Mouse (Mus musculus) spleen, postnatal 36 days (tissue): ENCODE results near the gene Samd4b.

Experiments
- DNase-seq, 2 experiments: peaks; one replicate each; pipeline ENCODE4 v3.0.0; 2022; ENCODE audit warnings: low spot score in 2 of 2, mixed read lengths in 1 of 2

The Samd4b gene

DNA sequence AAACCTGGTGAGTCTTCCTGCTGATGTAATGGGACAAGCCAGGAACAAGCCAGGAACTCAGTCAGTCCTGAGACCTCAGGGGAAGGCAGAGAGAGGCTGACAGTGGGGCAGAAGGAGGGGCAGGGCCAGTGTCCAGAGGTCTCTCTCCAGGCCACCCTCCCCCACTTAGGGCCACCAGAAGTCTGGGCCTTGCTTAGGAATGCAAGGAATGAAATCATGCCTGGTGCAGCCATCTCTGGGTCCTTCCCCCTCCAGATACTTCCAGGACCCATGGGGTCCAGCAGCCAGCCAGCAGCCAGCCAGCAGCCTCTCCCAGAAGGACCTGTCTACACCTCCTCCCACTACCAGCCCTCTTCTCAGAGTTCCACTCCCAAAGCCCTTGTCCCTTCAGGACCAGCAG lies 10.3 kb downstream of the Samd4b start:
- DNase-seq = no peak

- no peak for DNase-seq
Measured at GRCm38 (mm10) chr7:28586663-28587411, 11.1 kb downstream of the Samd4b start.

GRCm38 (mm10) chr7:28585001-28585400 lies 12.9 kb downstream of the Samd4b start:
- DNase-seq = no peak

DNA sequence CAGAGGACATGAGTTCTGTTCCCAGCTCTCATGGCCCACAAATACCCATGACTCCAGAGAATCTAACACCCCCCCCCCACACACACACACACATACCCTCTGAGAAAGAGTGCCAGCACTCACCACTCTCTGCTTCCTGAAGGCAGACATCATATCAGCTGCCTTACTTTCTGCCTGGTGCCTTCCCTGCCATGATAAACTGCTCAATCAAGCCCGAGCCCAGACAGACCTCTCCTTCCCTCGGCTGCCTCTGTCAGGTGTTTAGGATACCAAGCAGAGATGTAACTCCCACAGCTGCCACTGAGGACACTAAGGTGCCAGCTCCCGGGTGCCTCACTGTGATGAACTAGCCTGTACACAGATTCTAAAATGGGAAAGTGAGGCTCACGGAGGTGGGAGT lies 13.5 kb downstream of the Samd4b start:
- no peak for DNase-seq

- peak; percentile 33 to 38 for DNase-seq
Measured at GRCm38 (mm10) chr7:28583570-28584344, 14.2 kb downstream of the Samd4b start.

GRCm38 (mm10) chr7:28582841-28583240 lies 15.1 kb downstream of the Samd4b start:
- DNase-seq = no peak

- DNase-seq = peak; percentile 43 to 57
Measured at GRCm38 (mm10) chr7:28581721-28582120, 16.2 kb downstream of the Samd4b start.

GRCm38 (mm10) chr7:28579826-28580225 lies 18.1 kb downstream of the Samd4b start:
- DNase-seq = no peak

DNA sequence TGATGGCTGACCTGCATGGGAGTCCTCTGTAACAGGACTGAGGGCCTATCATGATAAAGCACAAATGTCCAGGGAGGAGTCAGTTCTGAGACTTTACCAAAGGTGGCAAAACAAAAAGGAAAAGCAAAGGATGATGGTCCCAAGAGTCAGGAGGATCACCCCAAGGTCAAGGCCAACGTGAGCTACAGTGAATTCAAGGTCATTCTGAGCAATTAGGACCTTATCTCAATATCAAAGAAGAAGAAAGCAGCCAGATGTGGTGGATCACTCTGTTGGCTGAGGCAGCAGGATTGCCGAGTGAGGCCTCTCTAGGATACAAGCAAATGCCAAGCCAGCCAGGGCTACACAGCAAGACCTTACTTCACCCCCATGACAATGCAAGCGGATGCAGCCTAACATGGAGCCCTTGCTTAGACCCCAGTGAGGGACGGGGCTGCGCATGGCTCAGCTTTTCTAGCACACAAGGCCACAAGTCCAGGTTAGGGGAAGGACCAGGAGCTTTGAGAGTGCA lies 19.3 kb downstream of the Samd4b start:
- DNase-seq = no peak

- DNase-seq = no peak
Measured at GRCm38 (mm10) chr7:28577826-28578542, 20.0 kb downstream of the Samd4b start.

- DNase-seq = no peak
Measured at GRCm38 (mm10) chr7:28576271-28576914, 21.6 kb downstream of the Samd4b start.

DNA sequence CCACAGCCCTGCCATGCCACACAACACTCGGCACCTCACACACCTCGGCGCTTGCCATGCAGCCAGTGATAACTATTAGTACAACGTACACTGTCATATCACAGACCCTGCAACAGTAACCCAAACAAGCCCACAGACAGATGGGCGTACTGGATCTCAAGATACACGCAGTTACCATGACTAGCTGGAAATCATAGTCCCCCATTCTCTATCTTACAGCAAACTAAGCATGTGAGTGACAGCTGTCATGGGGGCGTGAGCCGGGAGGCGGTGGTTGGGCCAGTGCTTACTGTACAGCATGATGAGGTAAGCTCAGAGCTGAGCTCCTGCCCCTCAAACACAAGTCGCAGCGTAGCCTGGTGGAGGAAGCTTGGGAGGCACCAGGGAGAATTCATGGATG lies 22.3 kb downstream of the Samd4b start:
- DNase-seq = no peak

DNA sequence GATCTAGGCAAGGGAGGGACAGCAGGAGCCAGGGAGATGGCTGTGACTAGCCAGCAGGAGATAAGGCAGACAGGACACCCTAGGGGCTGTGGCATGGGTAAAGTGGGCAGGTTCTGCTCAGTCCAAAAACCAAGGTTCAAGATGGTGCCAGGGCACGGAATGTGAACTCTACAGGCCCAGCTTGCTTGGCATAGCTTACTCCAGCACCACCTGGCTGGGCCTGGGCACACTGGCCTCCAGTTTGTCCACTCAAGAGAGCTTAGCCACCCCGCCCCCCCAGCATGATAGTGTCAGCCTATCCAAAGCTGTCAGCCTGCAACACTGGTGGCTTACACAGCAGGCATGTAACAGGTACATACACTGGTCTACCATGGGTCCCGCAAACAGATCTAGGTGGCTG lies 24.7 kb downstream of the Samd4b start:
- no peak for DNase-seq

- no peak for DNase-seq
Measured at GRCm38 (mm10) chr7:28572689-28573088, 25.3 kb downstream of the Samd4b start.

GRCm38 (mm10) chr7:28570982-28571682 lies 26.8 kb downstream of the Samd4b start:
- DNase-seq = no peak

- DNase-seq = no peak
Measured at GRCm38 (mm10) chr7:28570291-28570981, 27.5 kb downstream of the Samd4b start.

- peak; percentile 55 to 61 for DNase-seq
Measured at GRCm38 (mm10) chr7:28568253-28568652, 29.7 kb downstream of the Samd4b start.

DNA sequence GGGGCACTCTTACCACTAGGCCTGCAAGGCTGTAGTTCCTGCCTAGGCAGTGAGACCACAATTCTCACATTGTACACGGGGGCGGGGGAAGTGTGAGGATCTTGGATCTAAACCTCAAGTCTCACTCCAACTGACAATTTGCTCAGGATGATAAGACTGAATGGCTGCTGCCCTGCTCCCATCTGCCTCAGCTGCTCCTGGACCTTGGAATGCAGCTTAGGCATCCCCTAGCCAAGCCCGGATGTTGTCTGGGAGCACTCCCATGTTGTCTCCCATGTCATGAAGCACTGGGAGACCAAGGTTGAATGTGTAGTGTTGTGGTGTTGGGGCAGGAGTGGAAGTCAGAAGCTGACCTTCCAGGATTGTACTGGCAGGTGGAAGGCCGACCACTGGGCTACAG lies 30.4 kb downstream of the Samd4b start:
- no peak for DNase-seq

DNA sequence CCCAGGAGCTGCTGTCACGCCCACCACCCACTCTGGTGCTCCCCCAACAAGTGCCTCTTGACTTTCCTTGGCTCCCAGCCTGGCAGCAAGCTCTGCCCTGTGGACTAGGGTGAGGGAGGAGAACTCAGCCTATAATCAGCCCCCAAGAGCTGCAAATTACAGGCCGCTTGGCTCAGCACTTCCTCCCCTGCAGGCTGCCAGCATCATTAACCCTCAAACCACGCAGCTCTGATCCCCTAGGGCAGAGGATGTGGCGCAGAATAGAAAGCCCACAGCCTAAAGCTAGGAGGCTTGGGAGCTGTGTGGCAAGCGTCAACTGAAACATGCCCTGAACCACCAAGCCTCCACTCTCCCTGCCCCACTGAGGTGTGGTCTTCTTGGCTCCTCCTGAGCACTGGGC lies 32.5 kb downstream of the Samd4b start:
- DNase-seq = no peak

- no peak for DNase-seq
Measured at GRCm38 (mm10) chr7:28562951-28563350, 35.0 kb downstream of the Samd4b start.

GRCm38 (mm10) chr7:28562371-28562770 lies 35.6 kb downstream of the Samd4b start:
- no peak for DNase-seq
